Mouse (Mus musculus) neural tube, embryonic 13.5 days (tissue): ENCODE data around the gene Abcb7. TPM values are rescaled to one million over a fixed set of nuclear protein-coding genes. Genes with fewer than 3 reads are reported as not detected.

ENCODE experiments used
- ATAC-seq: fragments of 200-750 bp; cut with Nextera tagmentation; 2 replicates; pipeline ENCODE4 v1.8.0; 2017; ENCODE audit warnings: low read depth, mild to moderate bottlenecking, moderate TSS enrichment, moderate library complexity
- H3K27ac ChIP-seq: fragments of 300-500 bp; sonication (generic); replicated peaks from 2 replicates; pipeline ENCODE4 v1.5.1; 2015; ENCODE audit warnings: moderate library complexity, mild to moderate bottlenecking, inconsistent platforms
- H3K27me3 ChIP-seq: fragments of 300-500 bp; sonication (generic); 2 replicates; pipeline ENCODE4 v1.6.1; 2015; ENCODE audit warnings: mild to moderate bottlenecking, inconsistent platforms
- H3K36me3 ChIP-seq: fragments of 300-500 bp; sonication (generic); 2 replicates; pipeline ENCODE4 v1.6.1; 2015; ENCODE audit warnings: mild to moderate bottlenecking, inconsistent platforms
- H3K4me1 ChIP-seq: fragments of 300-500 bp; sonication (generic); replicated peaks from 2 replicates; pipeline ENCODE4 v1.6.1; 2015; ENCODE audit warnings: inconsistent platforms
- H3K4me2 ChIP-seq: fragments of 300-500 bp; sonication (generic); 2 replicates; pipeline ENCODE4 v1.6.1; 2015; ENCODE audit warnings: inconsistent platforms, mild to moderate bottlenecking, moderate library complexity
- H3K4me3 ChIP-seq: fragments of 300-500 bp; sonication (generic); 2 replicates; pipeline ENCODE4 v1.5.1; 2015; ENCODE audit warnings: mild to moderate bottlenecking, inconsistent platforms
- H3K9ac ChIP-seq: fragments of 300-500 bp; sonication (generic); 2 replicates; pipeline ENCODE4 v1.6.1; 2015; ENCODE audit warnings: moderate library complexity, mild to moderate bottlenecking, inconsistent platforms
- H3K9me3 ChIP-seq: fragments of 300-500 bp; sonication (generic); 2 replicates; pipeline ENCODE4 v1.6.1; 2016; ENCODE audit warnings: inconsistent platforms
- WGBS: fragments of 180-500 bp; shearing (Covaris S2); methylation state at CpG from one replicate; pipeline ENCODE4 v1.1.7; 2015; 5-methylcytosine and 5-hydroxymethylcytosine counted together
- polyA plus RNA-seq: library from polyadenylated mRNA; unstranded; fragments of >200 nt; fragmentation: Nextera tagmentation; extraction: Ambion mirVana; gene quantifications from 2 replicates; pipeline ENCODE4 v1.2.1, GENCODE M21; 2015

Gene Abcb7
- 7.8 and 8.7 TPM in 2 replicates for polyA plus RNA-seq

GRCm38 (mm10) chrX:104413183-104413983 lies at the start of gene Abcb7:
Gene Abcb7 (minus strand): TSS chrX:104413856.
- peak within 1 kb of the TSS; percentile 67 for H3K4me3 ChIP-seq
- WGBS, result 14% methylated on average over 56 of the region's 58 CpGs

GRCm38 (mm10) chrX:104461755-104462154 lies 48.1 kb upstream of the Abcb7 start:
- ATAC-seq, result no peak
- 38% methylated on average over 2 of the region's 2 CpGs for WGBS
- Histone ChIP-seq H3K36me3 (no peaks in the 10 kb centered on the region), H3K27me3 (0 out of 2 replicates have a peak, but pooled peaks cover 13% of the 10 kb centered on the region), H3K27ac (no peak overlapping the region), H3K4me2 (no peak overlapping the region), H3K4me1 (no peaks in the 10 kb centered on the region), H3K4me3 (no peak overlapping the region), H3K9ac (no peak overlapping the region), H3K9me3 (no peaks in the 10 kb centered on the region)

More at GRCm38 (mm10) chrX:104413183-104413983, at the start of gene Abcb7:
- Histone ChIP-seq H3K4me2 (peak within 1 kb of the TSS; percentile 56), H3K9me3 (no peaks in the 10 kb centered on the region), H3K27me3 (peaks cover 43% of the 10 kb centered on the region), H3K36me3 (no peaks in the 10 kb centered on the region), H3K4me1 (no peaks in the 10 kb centered on the region), H3K27ac (peak within 1 kb of the TSS; percentile 93), H3K9ac (peak within 1 kb of the TSS; percentile 81)
- peak; percentile 96 for ATAC-seq

GRCm38 (mm10) chrX:104452433-104452832 lies 38.8 kb upstream of the Abcb7 start:
- ATAC-seq, result no peak
- Histone ChIP-seq H3K4me3 (no peak overlapping the region), H3K27me3 (peaks cover 20% of the 10 kb centered on the region), H3K27ac (no peak overlapping the region), H3K9me3 (no peaks in the 10 kb centered on the region), H3K36me3 (no peaks in the 10 kb centered on the region), H3K9ac (no peak overlapping the region), H3K4me2 (no peak overlapping the region), H3K4me1 (no peaks in the 10 kb centered on the region)
- WGBS, result 91% methylated on average over 1 of the region's 1 CpGs

GRCm38 (mm10) chrX:104433456-104433855 lies 19.8 kb upstream of the Abcb7 start:
- Histone ChIP-seq H3K27me3 (peaks cover 37% of the 10 kb centered on the region), H3K9ac (no peak overlapping the region), H3K36me3 (no peaks in the 10 kb centered on the region), H3K27ac (no peak overlapping the region), H3K4me2 (no peak overlapping the region), H3K9me3 (no peaks in the 10 kb centered on the region), H3K4me3 (no peak overlapping the region), H3K4me1 (no peaks in the 10 kb centered on the region)
- ATAC-seq, result no peak
- 58% methylated on average over 1 of the region's 1 CpGs for WGBS

- Histone ChIP-seq H3K27me3 (peaks cover 15% of the 10 kb centered on the region; the same call in 1 of the 2 replicates), H3K4me3 (no peak overlapping the region), H3K9ac (no peak overlapping the region), H3K27ac (no peak overlapping the region), H3K36me3 (no peaks in the 10 kb centered on the region), H3K4me1 (no peaks in the 10 kb centered on the region), H3K4me2 (no peak overlapping the region), H3K9me3 (no peaks in the 10 kb centered on the region)
- no peak for ATAC-seq
- 88% methylated on average over 3 of the region's 3 CpGs for WGBS
These were observed 14.5 kb upstream of the Abcb7 start for GRCm38 (mm10) chrX:104428108-104428507.

GRCm38 (mm10) chrX:104413995-104414394 lies 339 bp upstream of the Abcb7 start:
- peak; percentile 59; the same call in 1 of the 2 replicates for ATAC-seq
- peak overlapping the region; percentile 67 for H3K4me3 ChIP-seq
- H3K36me3 ChIP-seq, result no peaks in the 10 kb centered on the region
- peak overlapping the region; percentile 56 for H3K4me2 ChIP-seq
- peak overlapping the region; percentile 49; the same call in 1 of the 2 replicates for H3K9ac ChIP-seq
- peaks cover 45% of the 10 kb centered on the region for H3K27me3 ChIP-seq
- WGBS, result 43% methylated on average over 7 of the region's 7 CpGs
- H3K27ac ChIP-seq, result peak overlapping the region; percentile 93
- H3K4me1 ChIP-seq, result no peaks in the 10 kb centered on the region
- no peaks in the 10 kb centered on the region for H3K9me3 ChIP-seq

- Histone ChIP-seq H3K9me3 (no peaks in the 10 kb centered on the region), H3K4me2 (no peak overlapping the region), H3K27me3 (peaks cover 20% of the 10 kb centered on the region), H3K9ac (no peak overlapping the region), H3K4me1 (no peaks in the 10 kb centered on the region), H3K27ac (no peak overlapping the region), H3K36me3 (no peaks in the 10 kb centered on the region), H3K4me3 (no peak overlapping the region)
- ATAC-seq, result no peak
These were observed 5.5 kb downstream of the Abcb7 start for GRCm38 (mm10) chrX:104408137-104408536.

GRCm38 (mm10) chrX:104402463-104402862 lies 11.2 kb downstream of the Abcb7 start:
- no peaks in the 10 kb centered on the region for H3K36me3 ChIP-seq
- 68% methylated on average over 5 of the region's 5 CpGs for WGBS
- no peak for ATAC-seq

GRCm38 (mm10) chrX:104401134-104401533 lies 12.5 kb downstream of the Abcb7 start:
- WGBS, result 92% methylated on average over 1 of the region's 1 CpGs
- H3K4me3 ChIP-seq, result no peak overlapping the region
- ATAC-seq, result no peak

More at GRCm38 (mm10) chrX:104402463-104402862, 11.2 kb downstream of the Abcb7 start:
- Histone ChIP-seq H3K4me1 (no peaks in the 10 kb centered on the region), H3K27me3 (peaks cover 22% of the 10 kb centered on the region), H3K27ac (no peak overlapping the region), H3K9ac (no peak overlapping the region), H3K4me2 (no peak overlapping the region), H3K4me3 (no peak overlapping the region), H3K9me3 (no peaks in the 10 kb centered on the region)

GRCm38 (mm10) chrX:104397526-104397925 lies 16.1 kb downstream of the Abcb7 start:
- ATAC-seq, result no peak
- WGBS, result 76% methylated on average over 1 of the region's 1 CpGs
- H3K4me3 ChIP-seq, result no peak overlapping the region
- no peaks in the 10 kb centered on the region for H3K4me1 ChIP-seq
- H3K27me3 ChIP-seq, result peaks cover 11% of the 10 kb centered on the region
- H3K36me3 ChIP-seq, result no peaks in the 10 kb centered on the region
- no peak overlapping the region for H3K27ac ChIP-seq
- H3K9ac ChIP-seq, result no peak overlapping the region
- no peak overlapping the region for H3K4me2 ChIP-seq
- H3K9me3 ChIP-seq, result no peaks in the 10 kb centered on the region

More at GRCm38 (mm10) chrX:104401134-104401533, 12.5 kb downstream of the Abcb7 start:
- Histone ChIP-seq H3K9ac (no peak overlapping the region), H3K27me3 (peaks cover 17% of the 10 kb centered on the region), H3K4me1 (no peaks in the 10 kb centered on the region), H3K36me3 (no peaks in the 10 kb centered on the region), H3K4me2 (no peak overlapping the region), H3K27ac (no peak overlapping the region), H3K9me3 (no peaks in the 10 kb centered on the region)

GRCm38 (mm10) chrX:104359686-104360085 lies 54.0 kb downstream of the Abcb7 start:
- H3K4me2 ChIP-seq, result no peak overlapping the region
- no peak overlapping the region for H3K9ac ChIP-seq
- 0 out of 2 replicates have a peak, but pooled peaks cover 7% of the 10 kb centered on the region for H3K27me3 ChIP-seq
- no peaks in the 10 kb centered on the region for H3K36me3 ChIP-seq
- H3K9me3 ChIP-seq, result no peaks in the 10 kb centered on the region
- ATAC-seq, result no peak
- H3K27ac ChIP-seq, result no peak overlapping the region
- no peak overlapping the region for H3K4me3 ChIP-seq
- no peaks in the 10 kb centered on the region for H3K4me1 ChIP-seq

GRCm38 (mm10) chrX:104355842-104356241 lies 57.8 kb downstream of the Abcb7 start:
- Histone ChIP-seq H3K27ac (no peak overlapping the region), H3K4me1 (no peaks in the 10 kb centered on the region), H3K36me3 (no peaks in the 10 kb centered on the region), H3K4me3 (no peak overlapping the region), H3K9ac (no peak overlapping the region), H3K27me3 (peaks cover 6% of the 10 kb centered on the region), H3K4me2 (no peak overlapping the region), H3K9me3 (no peaks in the 10 kb centered on the region)
- no peak for ATAC-seq
- 72% methylated on average over 1 of the region's 1 CpGs for WGBS
